Mouse (Mus musculus) regulatory T cell (primary cell): ENCODE data around the gene Pigx.

Experiments used
- in situ Hi-C: fragments of 300-600 bp; cut with MboI, MseI; formaldehyde crosslinking; loops from one replicate; pipeline ENCODE4 v1.15.1; 2025; ENCODE audit warnings: high pct_unique_total_duplicates

Pigx gene

GRCm38 (mm10) chr16:32062226-32062625, 37.3 kb downstream of the Pigx start:
- in situ Hi-C loops = no loop called here

- in situ Hi-C loops = no loop called here
These were observed 39.6 kb downstream of the Pigx start for GRCm38 (mm10) chr16:32059840-32060523.

- in situ Hi-C loops = no loop called here
These were observed 40.7 kb downstream of the Pigx start for GRCm38 (mm10) chr16:32058817-32059216.

- in situ Hi-C loops = no loop called here
These were observed 57.2 kb downstream of the Pigx start for GRCm38 (mm10) chr16:32042367-32042766.
